Mouse (Mus musculus) hindbrain, embryonic 14.5 days (tissue): ENCODE data around the gene Izumo4. TPM values are rescaled to one million over a fixed set of nuclear protein-coding genes. Genes with fewer than 3 reads are reported as not detected.

Source experiments
- ATAC-seq: fragments of 200-750 bp; cut with Nextera tagmentation; 2 replicates; pipeline ENCODE4 v1.8.0; 2017; ENCODE audit warnings: moderate number of reproducible peaks, mild to moderate bottlenecking, moderate TSS enrichment, moderate library complexity; ENCODE audit not compliant: low FRiP score
- DNase-seq: peaks from one replicate; pipeline ENCODE4 v3.0.0-alpha.2; 2015; ENCODE audit warnings: low spot score
- H3K27ac ChIP-seq: fragments of 300-500 bp; sonication (generic); 2 replicates; pipeline ENCODE4 v1.5.1; 2014; ENCODE audit warnings: mild to moderate bottlenecking, moderate library complexity
- H3K27me3 ChIP-seq: fragments of 300-500 bp; sonication (generic); 2 replicates; pipeline ENCODE4 v1.6.1; 2014; ENCODE audit warnings: mild to moderate bottlenecking, low read length, mixed read lengths; ENCODE audit not compliant: control insufficient read depth, insufficient read depth
- H3K36me3 ChIP-seq: fragments of 300-500 bp; sonication (generic); replicated peaks from 2 replicates; pipeline ENCODE4 v1.6.1; 2014; ENCODE audit not compliant: control insufficient read depth, insufficient read depth
- H3K4me1 ChIP-seq: fragments of 300-500 bp; sonication (generic); replicated peaks from 2 replicates; pipeline ENCODE4 v1.6.1; 2014; ENCODE audit warnings: antibody characterized with exemption, low read length, mixed read lengths; ENCODE audit not compliant: control insufficient read depth, insufficient read depth
- H3K4me2 ChIP-seq: fragments of 300-500 bp; sonication (generic); replicated peaks from 2 replicates; pipeline ENCODE4 v1.6.1; 2014; ENCODE audit warnings: mild to moderate bottlenecking, moderate library complexity
- H3K4me3 ChIP-seq: fragments of 300-500 bp; sonication (generic); replicated peaks from 2 replicates; pipeline ENCODE4 v1.5.1; 2014; ENCODE audit warnings: mild to moderate bottlenecking, low read length
- H3K9ac ChIP-seq: fragments of 300-500 bp; sonication (generic); 2 replicates; pipeline ENCODE4 v1.6.1; 2014
- H3K9me3 ChIP-seq: fragments of 300-500 bp; sonication (generic); 2 replicates; pipeline ENCODE4 v1.6.1; 2016; ENCODE audit warnings: low read length; ENCODE audit not compliant: control insufficient read depth
- WGBS: fragments of 180-500 bp; shearing (Covaris S2); extraction: QIAGEN DNeasy Blood & Tissue Kit; methylation state at CpG from one replicate; pipeline ENCODE4 v1.1.7; 2014; 5-methylcytosine and 5-hydroxymethylcytosine counted together
- polyA plus RNA-seq: library from polyadenylated mRNA; unstranded; fragments of >200 nt; fragmentation: Nextera tagmentation; extraction: Ambion mirVana; gene quantifications from 2 replicates; pipeline ENCODE4 v1.2.1, GENCODE M21; 2014

Izumo4 gene
- polyA plus RNA-seq, 1 experiment from 2014 or later: 20.4 TPM

DNA sequence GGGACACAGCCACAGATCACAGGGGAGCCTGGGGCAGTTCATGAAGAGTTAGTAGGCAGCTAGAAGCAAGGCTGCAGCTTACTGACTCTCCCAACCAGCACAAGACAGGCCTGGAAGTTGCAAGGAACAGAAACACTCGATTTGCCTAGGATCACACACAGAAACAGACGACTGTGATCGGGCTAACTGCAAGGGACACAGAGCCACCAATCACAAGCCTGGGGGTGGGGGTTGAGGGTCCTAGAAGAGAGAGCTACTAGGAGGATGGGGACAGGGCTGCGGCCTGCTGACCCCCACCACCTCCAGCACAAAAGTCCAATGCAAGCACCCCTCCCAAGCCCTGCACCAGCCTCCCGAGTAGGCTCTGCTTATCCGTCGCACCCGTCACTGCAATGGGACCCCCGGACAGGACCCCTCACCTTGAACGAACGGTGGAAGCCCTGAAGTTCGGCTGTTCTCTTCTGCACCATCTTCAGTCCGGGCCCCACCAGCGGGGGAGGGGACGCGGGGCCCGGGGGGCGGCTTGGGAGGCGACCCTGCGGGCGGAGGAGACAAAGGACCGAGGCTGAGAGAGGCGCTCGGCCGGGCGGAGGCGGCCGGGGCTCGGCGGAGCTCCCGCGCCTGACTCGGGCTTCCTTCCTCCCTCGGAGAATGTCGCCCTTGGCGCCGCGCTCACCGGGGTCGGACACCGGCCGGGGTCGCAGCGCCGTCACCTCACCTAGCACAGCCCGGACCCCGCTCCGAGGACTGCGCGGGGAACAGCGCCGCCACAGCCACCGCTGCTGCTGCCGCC lies 26.4 kb upstream of the Izumo4 start:
- peak; percentile 35 for DNase-seq
- Histone ChIP-seq H3K9ac (peak overlapping the region; percentile 98), H3K4me3 (peak overlapping the region; percentile 95), H3K9me3 (no peaks in the 10 kb centered on the region), H3K27ac (peak overlapping the region; percentile 87), H3K36me3 (peaks cover 13% of the 10 kb centered on the region), H3K27me3 (no peaks in the 10 kb centered on the region), H3K4me2 (peak overlapping the region; percentile 94), H3K4me1 (peaks cover 52% of the 10 kb centered on the region)
- under 1% methylated on average over 33 of the region's 54 CpGs for WGBS
- ATAC-seq: peak; percentile 9; the same call in 1 of the 2 replicates

DNA sequence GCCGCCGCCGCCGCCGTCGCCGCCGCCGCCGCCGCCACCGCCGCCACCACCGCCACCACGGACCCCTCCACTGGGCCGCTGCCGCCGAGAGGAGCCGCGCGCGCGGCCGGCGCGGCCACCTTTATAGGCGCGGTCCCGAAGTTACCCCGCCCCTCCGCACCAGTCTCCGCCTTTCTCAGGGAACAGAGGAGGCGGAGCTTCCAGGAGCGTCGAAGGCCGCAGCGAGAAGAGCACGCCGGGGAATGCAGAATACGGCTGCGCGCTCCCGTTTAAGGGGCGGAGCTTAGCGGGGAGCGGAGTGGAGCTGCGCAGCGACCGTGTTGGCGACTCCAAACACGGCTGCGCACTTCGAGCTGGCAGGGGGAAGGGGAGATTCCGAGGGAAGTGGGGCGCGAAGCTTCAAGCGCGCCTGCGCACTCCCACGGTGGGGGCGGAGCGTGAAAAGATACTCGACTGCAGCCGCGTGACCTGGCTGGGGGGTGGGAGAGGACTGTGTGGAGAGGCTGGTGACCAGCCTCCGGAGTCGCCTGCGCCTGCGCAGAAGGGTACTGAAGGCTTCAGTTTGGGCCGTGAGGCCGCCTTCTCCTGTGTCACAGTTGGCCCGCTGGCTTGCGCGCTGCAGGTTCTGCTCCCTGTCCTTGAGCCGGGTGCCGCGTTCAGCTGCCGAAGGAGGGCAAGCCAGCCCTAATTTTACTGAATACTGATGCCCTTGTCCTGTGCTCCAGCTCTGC lies 25.6 kb upstream of the Izumo4 start:
- peak overlapping the region; percentile 94 for H3K4me2 ChIP-seq
- under 1% methylated on average over 61 of the region's 78 CpGs for WGBS
- H3K9ac ChIP-seq: peak overlapping the region; percentile 98
- peaks cover 52% of the 10 kb centered on the region for H3K4me1 ChIP-seq
- ATAC-seq (peak; percentile 94), DNase-seq (peak; percentile 100)
- H3K9me3 ChIP-seq: no peaks in the 10 kb centered on the region
- H3K27ac ChIP-seq: peak overlapping the region; percentile 95
- no peaks in the 10 kb centered on the region for H3K27me3 ChIP-seq
- H3K36me3 ChIP-seq: peaks cover 5% of the 10 kb centered on the region
- peak overlapping the region; percentile 95 for H3K4me3 ChIP-seq

DNA sequence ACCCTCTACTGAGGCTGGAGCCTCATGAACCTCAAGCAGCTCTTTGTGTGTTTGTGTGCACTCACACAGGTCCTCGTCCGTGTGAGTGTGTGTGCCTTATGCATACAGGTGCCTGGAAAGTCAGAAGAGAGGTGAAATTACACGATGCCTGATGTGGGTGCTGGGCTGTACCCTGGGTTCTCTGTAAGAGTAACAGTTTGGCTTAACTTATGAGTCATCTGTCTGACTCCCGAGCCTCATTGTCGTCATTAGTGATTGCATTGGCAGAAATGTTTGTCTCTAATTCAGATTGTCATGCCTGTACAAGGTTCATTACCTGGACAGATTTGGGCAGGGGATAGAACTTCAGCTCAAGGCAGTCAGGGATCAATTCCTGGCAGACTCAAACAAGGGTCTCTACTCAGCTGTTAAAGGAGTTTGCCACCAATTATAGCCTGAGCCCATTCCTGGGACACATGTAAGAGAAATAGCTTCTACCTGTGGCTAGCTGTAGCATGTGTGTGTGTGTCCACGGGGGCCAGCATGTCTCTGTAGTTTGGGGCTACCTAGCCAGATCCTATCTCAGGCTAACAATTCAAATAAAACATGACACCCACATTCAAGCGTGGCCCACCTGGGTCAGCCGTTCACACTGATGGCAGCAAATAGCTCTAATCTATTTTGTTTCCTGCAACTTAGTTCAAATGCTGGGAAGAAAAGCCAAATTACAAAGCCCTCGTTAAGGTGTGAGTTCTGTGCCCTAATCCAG lies 24.7 kb upstream of the Izumo4 start:
- DNase-seq (no peak), ATAC-seq (no peak)
- WGBS: 45% methylated on average over 9 of the region's 9 CpGs
- H3K36me3 ChIP-seq: no peaks in the 10 kb centered on the region; the same call in 1 of the 2 replicates
- H3K27ac ChIP-seq: peak overlapping the region; percentile 95
- no peaks in the 10 kb centered on the region for H3K27me3 ChIP-seq
- H3K9me3 ChIP-seq: no peaks in the 10 kb centered on the region
- H3K4me2 ChIP-seq: peak overlapping the region; percentile 75
- H3K4me1 ChIP-seq: peaks cover 52% of the 10 kb centered on the region
- H3K4me3 ChIP-seq: peak overlapping the region; percentile 95
- peak overlapping the region; percentile 73 for H3K9ac ChIP-seq

DNA sequence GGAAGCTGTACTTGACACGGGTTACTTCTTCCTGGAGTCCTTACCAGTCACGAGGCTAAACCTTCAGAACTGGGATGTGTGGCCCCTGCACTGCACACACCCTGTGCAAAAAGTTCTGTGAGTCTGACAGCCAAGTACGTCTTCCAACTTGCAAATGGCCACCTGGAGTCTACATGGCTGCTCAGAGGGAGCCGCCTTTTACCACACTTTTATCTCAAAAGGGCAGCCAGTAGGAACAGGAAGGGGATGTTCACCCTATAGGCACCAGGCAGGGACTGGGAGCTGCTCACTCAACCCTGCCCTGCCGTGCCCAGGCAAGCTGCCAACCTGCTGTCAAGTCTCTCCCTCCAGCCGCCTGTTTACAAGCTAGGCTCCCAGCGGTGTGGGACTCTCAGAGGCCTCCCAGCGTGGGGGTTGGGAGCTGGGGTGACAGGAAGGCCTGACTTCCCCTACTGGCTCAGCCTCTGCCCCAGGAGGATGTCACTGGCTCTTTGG lies 24.0 kb upstream of the Izumo4 start, which contains the start of gene Mknk2:
TSS of gene Mknk2 (minus strand) at position 171 of the 495 bp plus-strand sequence.
- ATAC-seq (no peak), DNase-seq (peak; percentile 72)
- Histone ChIP-seq H3K4me2 (peak within 1 kb of the TSS; percentile 75), H3K27ac (peak within 1 kb of the TSS; percentile 95), H3K36me3 (peaks cover under 1% of the 10 kb centered on the region; the same call in 1 of the 2 replicates), H3K9ac (peak within 1 kb of the TSS; percentile 73), H3K9me3 (no peaks in the 10 kb centered on the region), H3K27me3 (no peaks in the 10 kb centered on the region), H3K4me1 (peaks cover 47% of the 10 kb centered on the region), H3K4me3 (peak within 1 kb of the TSS; percentile 95)
- 26% methylated on average over 8 of the region's 8 CpGs for WGBS

DNA sequence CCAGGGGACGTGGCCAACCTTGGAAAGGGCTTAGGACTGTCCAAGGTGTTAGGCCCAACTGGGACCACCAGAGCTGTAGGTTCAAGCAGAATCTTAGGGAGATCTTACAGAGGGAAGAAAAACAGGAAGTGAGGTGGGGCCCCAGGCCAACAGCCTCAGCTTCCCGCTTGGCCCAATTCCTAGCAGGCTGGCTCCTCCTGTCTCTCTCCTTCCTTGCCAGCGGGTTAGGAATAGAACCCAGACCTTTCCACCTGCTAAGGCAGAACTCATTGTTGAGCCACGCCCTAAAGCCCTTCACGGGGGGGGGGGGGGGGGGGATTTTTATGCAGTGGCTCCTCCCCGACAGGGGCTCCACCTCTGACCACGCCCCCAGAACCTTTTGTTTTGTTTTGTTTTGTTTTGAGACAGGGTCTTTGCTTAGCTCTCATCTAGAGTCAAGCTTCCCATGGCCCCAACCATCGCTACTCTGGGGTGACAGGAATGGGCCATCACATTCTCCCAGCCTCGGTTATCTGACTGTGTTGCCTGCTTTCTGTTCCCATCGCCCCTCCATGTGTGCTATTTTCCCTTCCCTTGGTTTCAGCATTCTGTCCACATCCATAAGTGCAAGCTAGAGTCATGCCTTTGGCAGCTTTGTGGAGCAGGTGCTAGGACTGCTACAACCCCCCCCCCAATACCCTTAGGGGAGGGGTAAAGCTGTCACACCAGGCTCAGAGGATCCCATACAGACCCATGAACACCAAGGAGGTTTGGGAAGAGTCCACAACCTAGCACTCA lies 23.2 kb upstream of the Izumo4 start:
- peaks cover 39% of the 10 kb centered on the region for H3K4me1 ChIP-seq
- ATAC-seq: no peak
- no peaks in the 10 kb centered on the region for H3K27me3 ChIP-seq
- WGBS: 45% methylated on average over 10 of the region's 10 CpGs
- H3K9me3 ChIP-seq: no peaks in the 10 kb centered on the region
- H3K27ac ChIP-seq: peak overlapping the region; percentile 95
- H3K9ac ChIP-seq: no peak overlapping the region
- no peak for DNase-seq
- 0 out of 2 replicates have a peak overlapping the region, but pooled peaks have one; percentile 0 for H3K4me2 ChIP-seq
- peaks cover 9% of the 10 kb centered on the region for H3K36me3 ChIP-seq
- no peak overlapping the region for H3K4me3 ChIP-seq

DNA sequence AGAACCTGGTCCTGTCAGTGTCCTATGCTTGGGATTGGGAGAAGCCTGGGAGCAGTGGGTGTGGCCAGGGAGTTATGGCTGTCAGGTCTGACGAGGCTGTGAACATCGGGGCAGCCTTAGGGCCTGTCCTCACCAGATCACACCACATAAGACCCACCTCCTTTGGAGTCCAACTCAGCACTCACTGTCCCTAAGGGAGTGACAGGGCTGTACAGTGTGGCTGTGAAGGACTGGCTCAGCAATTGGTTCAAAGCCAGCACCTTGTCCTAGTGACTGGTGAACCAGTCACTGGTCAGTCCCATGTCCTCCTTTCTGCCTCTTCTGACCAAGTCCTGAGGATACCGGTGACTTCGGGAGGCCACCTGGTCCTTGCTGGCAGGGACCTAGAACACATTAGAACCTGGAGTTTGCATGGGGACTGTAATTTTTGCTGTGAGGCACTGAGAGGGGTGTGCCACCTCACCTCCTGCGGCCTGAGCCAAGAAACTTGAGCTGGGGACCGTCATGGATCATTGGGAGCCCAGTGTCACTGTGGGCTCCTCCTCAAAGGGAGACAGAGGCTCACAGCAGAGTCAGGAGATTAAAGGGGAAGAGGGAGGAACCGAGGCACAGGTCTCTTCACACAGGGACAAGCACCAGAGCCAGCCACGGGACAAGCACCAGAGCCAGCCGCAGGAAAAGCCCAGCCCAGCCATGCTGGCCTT lies 22.3 kb upstream of the Izumo4 start:
- H3K4me1 ChIP-seq: peaks cover 30% of the 10 kb centered on the region
- H3K27me3 ChIP-seq: no peaks in the 10 kb centered on the region
- peaks cover 14% of the 10 kb centered on the region for H3K36me3 ChIP-seq
- H3K9me3 ChIP-seq: no peaks in the 10 kb centered on the region
- no peak overlapping the region for H3K9ac ChIP-seq
- DNase-seq (no peak), ATAC-seq (no peak)
- H3K27ac ChIP-seq: peak overlapping the region; percentile 95; the same call in 1 of the 2 replicates
- no peak overlapping the region for H3K4me2 ChIP-seq
- 70% methylated on average over 9 of the region's 9 CpGs for WGBS
- H3K4me3 ChIP-seq: no peak overlapping the region

DNA sequence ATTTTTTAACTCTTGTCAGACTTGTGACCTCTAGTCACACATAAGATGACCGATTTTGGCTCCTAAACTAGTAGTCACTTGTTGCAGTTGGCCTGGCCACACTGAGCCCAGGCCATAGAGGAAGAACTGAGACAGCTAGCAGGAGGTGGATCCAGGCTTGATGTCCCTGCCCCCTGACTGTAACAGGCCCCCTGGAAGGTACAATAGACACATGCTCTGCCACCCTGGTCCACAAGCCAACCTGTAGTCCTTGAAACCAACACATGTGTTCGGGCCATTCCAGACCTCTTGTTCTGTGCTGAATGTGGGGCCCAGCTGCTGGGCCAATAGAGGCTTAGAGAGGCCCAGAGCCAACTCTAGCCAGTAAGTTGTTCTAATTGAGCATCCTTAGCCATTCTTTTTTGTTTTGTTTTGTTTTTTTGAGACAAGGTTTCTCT lies 21.7 kb upstream of the Izumo4 start:
- H3K4me3 ChIP-seq: no peak overlapping the region
- H3K9ac ChIP-seq: no peak overlapping the region
- no peaks in the 10 kb centered on the region for H3K27me3 ChIP-seq
- ATAC-seq: no peak
- peaks cover 24% of the 10 kb centered on the region for H3K4me1 ChIP-seq
- H3K9me3 ChIP-seq: no peaks in the 10 kb centered on the region
- peaks cover 19% of the 10 kb centered on the region for H3K36me3 ChIP-seq
- H3K27ac ChIP-seq: no peak overlapping the region
- H3K4me2 ChIP-seq: no peak overlapping the region
- 86% methylated on average over 2 of the region's 2 CpGs for WGBS
- DNase-seq: no peak

DNA sequence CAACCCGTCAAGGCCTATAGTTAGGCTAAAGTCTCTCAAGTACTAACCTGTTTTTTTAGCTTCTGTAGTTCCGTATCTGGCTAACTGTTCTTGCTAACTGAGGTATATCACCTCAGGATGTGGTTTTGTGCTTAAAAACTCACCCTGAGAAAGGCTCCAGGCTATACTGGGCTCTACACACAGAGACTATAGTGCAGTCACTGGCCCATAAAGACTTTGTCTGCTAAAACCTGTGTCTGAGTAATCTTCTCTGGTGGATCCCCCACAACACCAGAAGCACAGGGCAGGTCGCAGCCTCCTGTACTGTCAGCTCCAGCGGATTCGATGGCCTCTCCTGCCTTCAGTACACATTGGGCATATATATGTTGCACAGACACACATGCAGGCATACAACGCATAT lies 20.0 kb upstream of the Izumo4 start:
- Histone ChIP-seq H3K4me2 (no peak overlapping the region), H3K9ac (no peak overlapping the region), H3K9me3 (no peaks in the 10 kb centered on the region), H3K4me3 (no peak overlapping the region), H3K27me3 (no peaks in the 10 kb centered on the region), H3K27ac (no peak overlapping the region), H3K4me1 (peaks cover 21% of the 10 kb centered on the region), H3K36me3 (peaks cover 37% of the 10 kb centered on the region)
- WGBS: 96% methylated on average over 6 of the region's 6 CpGs
- ATAC-seq (no peak), DNase-seq (no peak)
